Mouse (Mus musculus) heart, postnatal 10 days (tissue): ENCODE measurements around the gene Nmnat1. TPM values are rescaled to one million over a fixed set of nuclear protein-coding genes. Genes with fewer than 3 reads are reported as not detected.
"Not testable (repeated sequence)": the region's sequence is repeated elsewhere in the genome, so short reads cannot be mapped to it uniquely, and the experiment has no call there.

Experiments used
- DNase-seq, 2 experiments: peaks; one replicate each; pipeline ENCODE4 v3.0.0; 2021
- intact Hi-C: fragments of 180-260 bp; cut with DNase I; formaldehyde crosslinking; loops from one replicate; pipeline ENCODE4 v1.15.1; 2025
- total RNA-seq, 2 experiments: library from RNA; stranded (reverse); gene quantifications; 2 replicates each; pipeline ENCODE4 v1.2.3; 2021

Nmnat1 gene
- total RNA-seq, 2 experiments from 2014 or later: 20.0 to 20.5 TPM

DNA sequence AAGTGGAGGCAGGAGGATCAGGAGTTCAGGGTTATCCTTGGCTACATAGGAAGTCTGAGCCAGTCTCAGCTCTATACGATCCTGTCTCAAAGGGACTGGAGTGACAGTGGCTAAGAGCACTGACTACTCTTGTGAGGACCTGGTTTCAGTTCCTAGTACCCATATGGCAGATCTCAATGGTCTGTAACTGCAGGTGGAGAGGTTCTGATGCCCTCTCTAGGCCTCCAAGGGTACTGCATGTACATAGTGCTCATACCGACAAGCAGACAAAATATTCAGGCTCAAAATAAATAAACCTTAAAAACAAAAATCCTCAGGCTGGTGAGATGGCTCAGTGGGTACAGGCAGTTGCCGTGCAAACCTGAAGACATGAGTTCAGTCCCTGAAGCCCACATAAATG, 6.1 kb upstream of the Nmnat1 start:
- no peak for DNase-seq
- intact Hi-C loops: no loop called here

DNA sequence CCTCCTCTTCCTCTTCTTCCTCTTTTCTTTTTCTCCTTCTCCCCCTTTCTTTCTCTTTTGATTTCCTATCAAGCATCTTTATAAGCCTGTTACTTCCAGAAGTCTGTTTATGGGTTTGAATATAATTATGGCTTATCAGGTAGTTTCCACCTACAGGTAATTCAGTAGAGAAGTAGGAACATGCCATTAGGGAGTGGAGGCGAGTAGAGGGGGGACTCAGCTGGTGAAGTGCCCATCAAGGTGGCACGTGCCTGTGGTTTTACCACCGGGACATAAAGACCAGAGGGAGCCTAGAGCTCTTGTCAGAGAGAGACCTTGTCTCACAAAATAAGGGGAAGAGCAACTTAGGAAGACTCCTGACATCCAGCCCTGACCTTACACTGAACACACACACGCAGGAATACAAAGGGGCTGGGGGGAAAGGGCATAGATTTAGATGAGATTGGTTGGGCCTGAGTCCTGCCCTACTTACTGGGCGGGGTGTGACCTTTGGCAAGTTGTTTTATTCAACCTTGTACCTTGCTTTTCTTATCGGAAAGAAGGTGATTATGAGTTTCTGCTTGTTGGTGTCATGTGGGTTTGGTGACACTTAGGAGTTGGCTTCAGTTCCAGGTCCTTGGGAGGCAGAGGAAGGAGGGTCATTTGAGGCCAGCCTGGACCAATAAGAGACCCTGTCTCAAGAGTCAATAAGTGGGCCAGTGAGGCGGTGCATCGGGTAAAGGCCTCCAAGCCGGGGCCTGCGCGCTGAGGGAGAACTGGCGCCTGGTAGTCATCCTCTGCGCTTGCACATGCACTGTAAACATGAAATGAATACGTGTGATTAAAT, 4.6 kb upstream of the Nmnat1 start:
- intact Hi-C loops: loop anchor here (10.0 kb wide), 1 partner anchor 345 kb away; no protein-coding TSS in a partner anchor
- DNase-seq: peak; percentile 70 to 72

DNA sequence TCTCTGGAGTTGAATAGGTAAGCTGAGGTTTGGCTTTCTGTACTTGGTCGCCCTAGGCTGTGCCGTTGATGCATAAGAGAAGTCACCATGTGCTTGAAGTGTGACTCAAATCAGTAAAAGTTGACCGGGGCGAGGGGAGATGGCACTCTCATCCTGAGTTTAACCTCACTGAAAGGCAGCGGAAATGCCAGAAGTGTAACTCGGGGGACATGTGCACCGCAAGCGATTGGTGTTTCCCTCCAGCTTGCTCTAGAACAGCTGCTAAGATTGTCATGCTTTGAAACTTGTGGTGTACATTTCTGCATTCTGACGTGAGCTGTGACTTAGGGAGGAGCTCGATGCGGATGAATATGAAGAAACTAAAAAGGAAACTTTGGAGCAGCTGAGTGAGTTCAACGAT, 2.7 kb upstream of the Nmnat1 start:
- no peak for DNase-seq
- intact Hi-C loops: loop anchor here (10.0 kb wide), 1 partner anchor 343 kb away; no protein-coding TSS in a partner anchor

DNA sequence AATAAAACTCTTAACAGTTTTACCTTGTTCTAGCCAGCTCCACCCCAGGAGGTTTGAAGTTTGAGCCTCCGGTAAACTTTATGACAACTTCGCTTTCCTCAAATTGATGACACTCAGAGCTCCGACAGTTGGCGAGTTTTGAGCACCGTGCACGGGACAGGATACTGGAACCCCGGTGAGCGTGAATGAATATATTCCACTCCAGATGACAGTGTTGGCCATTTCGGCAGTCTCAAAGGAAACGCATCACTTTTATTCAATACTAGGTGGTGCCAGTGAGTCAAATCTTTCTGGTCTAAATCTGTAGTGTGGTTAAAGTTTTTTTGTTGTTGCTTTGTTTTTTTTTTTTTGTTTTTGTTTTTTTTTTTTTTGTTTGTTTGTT, 814 bp upstream of the Nmnat1 start:
- intact Hi-C loops: loop anchor here (1.0 to 10.0 kb wide), 2 partner anchors 57 to 341 kb away; no protein-coding TSS in a partner anchor
- peak; percentile 50 to 56 for DNase-seq

DNA sequence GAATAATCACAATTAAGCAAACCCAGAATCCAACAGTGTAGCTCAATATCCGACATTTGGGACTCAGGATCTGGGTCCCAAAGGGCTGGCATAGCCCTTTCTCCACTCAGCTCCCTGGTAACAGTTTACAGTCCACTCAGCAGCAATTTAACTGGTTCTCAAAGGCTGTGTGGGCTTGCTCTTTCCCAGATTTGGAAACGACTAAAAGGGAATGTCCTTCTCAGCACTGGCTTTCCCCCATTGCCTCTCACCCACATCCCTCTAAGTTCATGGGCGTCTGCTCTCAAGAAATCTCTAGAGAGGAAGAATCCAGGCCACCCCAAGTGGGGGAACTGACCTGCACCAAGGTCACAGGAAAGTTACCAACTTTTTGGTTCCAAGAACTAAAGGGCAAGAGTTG, 436 bp downstream of the Nmnat1 start:
- DNase-seq: no peak
- intact Hi-C loops: loop anchor here (5.0 to 10.0 kb wide), 2 partner anchors 67 to 340 kb away; no protein-coding TSS in a partner anchor

DNA sequence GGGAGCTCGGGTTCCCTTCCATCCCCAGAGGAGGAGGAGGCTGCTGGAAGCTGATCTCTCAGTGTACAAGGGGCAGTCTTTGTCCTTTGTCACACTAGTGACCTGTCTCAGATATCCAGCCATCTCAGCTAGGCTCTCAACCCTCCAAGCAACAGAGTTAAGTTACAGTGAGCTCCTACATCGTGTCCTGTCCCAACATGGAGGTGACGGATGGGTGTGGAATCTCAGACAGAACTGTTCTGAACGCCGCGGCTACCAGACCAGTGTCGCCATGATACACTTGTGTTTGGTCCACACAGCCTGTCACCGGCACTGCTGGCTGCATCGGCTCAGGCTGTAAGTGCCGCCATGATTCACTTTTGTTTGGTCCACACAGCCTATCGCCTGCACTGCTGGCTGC, 7.9 kb downstream of the Nmnat1 start, which contains the start of gene Tmem274:
Gene Tmem274 (plus strand): TSS at position 301 of the 400 bp plus-strand sequence.
- intact Hi-C loops: no loop called here

DNA sequence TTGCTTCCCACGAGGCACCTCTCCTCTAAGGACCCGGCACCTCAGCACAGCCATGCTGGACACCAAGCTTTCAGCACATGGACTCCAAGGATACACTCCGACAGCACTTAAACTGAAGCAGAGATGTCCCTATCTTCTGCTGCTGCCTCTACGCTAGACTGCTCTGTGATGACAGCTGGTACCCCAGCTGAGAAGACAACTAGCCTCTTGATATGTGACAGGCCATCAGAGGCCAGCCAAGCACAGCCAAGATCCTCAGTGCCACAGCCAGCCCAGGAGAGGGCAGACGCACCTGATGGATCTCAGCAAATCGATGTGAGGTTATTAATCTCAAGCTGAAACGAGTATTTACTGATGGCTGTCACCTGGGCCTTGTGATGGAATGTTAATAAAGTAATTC, 9.9 kb downstream of the Nmnat1 start:
- DNase-seq: no peak
- intact Hi-C loops: no loop called here

More for the DNA sequence above, 7.9 kb downstream of the Nmnat1 start, which contains the start of gene Tmem274:
- DNase-seq: no peak

DNA sequence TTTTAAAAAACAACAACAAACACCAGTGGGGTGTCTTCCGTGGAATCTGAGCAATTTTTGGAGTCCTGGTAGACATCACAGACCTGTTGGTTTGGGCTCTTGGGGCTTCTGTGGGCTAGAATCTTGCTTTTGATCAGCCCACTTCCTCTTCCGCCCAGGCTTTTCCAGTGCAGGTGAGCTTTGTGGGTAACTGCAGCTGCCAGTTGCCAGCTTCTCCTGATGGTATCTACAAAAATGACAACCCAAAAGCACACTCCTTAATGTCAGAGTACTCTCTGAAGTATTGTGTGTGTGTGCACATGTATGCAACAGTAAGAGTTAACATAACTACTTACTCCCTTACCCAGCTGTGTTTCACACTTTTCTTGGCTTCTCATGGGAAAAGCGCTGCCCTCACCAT, 15.4 kb downstream of the Nmnat1 start:
- DNase-seq: no peak
- intact Hi-C loops: no loop called here

DNA sequence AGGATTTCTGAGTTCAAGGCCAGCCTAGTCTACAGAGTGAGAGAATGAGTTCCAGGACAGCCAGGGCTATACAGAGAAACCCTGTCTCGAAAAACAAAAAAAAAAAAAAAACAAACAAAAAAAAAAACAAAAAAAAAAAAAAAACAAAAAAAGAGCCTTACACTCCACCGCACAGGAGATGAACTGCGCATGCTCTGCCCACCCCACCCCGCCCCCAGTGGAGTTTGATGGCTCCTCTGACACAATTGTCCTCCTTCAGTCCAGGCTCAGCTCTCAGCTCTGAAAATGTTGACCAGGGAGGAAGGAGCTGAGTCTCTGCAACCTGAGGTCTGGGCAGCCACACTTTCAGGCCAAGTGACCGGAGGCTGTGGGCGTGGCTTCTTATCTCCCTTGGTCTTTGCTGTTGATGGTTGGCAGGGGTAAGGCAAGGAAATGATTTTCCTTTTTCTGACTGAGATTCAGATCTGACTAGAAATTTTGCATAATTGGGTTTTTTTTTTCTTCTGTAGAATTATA, 21.5 kb downstream of the Nmnat1 start:
- intact Hi-C loops: no loop called here
- no peak for DNase-seq

DNA sequence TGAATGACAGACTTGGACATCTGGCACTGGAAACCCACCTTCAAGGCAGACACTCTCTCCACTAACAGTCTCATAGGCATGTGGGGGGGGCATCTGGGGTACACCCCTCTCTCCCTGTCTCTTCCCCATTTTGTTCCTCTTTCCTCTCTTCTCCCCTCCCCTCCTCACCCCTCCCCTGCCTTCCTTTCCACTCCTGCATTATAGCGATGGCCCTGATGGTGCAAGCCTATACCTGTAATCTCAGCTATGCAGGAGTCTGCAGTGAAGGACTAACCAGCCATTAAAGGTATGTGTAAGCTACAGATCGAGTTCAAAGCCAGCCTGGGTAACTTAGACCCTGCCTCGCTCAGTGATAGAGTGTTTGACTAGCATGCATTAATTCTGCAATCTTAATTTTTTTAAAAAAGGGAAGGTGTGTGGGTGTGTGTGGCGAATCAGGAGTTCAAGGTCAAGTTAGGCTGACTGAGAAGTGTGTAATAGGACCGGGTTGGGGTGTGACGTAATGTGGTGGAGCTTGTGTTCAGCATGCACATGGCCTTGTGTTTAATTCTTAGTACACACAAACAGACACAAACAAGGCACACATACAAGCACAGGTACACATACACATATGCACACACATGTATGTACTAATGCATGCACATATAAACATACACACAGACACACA, 22.6 kb downstream of the Nmnat1 start:
- DNase-seq: no peak
- intact Hi-C loops: no loop called here

DNA sequence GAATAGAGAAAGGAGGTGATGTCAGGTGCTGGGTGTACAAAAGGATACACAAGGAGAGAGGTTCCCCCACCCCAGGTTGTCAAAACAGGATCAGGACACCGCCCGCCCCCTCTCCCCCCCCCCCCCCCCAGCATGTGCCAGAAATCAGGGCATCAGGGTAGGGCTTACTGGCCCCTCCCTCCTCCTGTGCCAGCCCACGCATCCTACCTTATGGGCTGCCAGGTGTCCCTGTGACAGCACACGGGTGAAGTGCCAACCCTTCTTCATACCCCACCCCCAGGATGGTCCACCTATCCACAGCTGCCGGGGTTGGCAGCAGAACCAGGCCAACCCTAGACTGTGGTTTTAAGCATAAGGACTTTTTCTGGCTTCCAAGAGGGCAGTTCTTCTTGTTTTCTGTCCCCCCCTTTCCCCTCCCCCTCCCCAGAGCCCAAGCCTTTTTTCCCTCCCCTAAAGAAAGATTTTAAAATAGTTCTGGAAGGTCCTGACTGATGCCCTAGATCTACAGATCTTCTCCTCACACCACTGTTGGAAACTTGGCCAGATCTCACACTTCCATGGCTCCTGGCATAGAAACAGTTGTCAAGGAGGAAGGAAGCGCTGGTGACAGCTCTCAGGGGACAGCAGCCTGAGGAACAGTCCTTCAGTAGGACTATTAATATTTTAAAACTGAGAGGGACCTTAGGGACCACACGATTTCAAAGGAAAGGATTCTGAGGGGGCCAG, 23.3 kb downstream of the Nmnat1 start:
- intact Hi-C loops: no loop called here
- peak in 1 of 2 experiments; percentile 37 for DNase-seq

DNA sequence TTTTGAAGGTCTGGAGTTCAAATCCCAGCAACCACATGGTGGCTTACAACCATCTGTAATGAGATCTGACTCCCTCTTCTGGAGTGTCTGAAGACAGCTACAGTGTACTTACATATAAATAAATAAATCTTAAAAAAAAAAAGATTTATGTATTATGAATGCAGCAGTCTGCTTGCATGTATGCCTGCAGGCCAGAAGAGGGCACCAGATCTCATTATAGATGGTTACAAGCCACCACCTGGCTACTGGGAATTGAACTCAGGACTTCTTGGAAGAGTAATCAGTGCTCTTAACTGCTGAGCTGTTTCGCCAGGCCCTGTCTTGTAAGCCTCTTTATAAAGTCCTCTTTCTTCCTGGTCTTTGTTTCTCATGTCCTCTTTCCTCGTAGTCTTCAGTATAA, 24.5 kb downstream of the Nmnat1 start:
- DNase-seq, intact Hi-C loops: not testable (repeated sequence)

DNA sequence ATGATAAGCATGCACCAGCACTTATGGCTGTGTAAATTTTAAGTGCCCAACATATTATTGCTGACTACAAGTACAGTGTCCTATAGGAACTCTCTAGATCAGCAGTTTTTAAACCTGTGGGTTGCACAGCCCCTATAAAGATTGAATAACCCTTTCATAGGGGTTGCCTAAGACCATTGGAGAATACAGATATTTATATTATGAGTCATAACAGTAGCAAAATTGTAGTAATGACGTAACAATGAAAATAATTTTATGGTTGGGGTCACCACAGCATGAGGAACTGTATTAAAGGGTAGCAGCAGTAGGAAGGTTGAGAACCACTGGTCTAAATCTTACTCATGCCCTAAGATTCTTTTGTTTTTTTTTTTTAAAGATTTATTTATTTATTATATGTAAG, 25.6 kb downstream of the Nmnat1 start:
- no peak for DNase-seq
- intact Hi-C loops: no loop called here

DNA sequence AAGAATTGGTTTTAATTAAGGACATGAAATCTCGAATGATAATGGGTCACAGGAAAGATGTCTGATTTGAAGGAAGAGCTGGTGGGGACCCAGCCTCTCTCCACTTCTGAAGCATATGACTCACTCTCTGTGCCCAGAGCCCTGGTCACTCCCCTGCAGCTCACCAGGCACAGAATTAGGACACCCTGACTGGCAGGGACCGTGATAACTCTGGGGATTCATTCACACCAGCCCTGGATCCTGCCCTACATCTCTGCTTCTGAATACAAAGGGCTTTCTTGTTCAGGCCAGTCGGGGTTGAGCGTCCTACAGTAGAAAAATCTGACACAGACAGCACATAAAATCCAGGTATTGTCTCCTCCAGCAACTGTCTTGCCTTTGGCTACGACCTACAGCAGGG, 26.5 kb downstream of the Nmnat1 start:
- intact Hi-C loops: no loop called here
- DNase-seq: no peak

DNA sequence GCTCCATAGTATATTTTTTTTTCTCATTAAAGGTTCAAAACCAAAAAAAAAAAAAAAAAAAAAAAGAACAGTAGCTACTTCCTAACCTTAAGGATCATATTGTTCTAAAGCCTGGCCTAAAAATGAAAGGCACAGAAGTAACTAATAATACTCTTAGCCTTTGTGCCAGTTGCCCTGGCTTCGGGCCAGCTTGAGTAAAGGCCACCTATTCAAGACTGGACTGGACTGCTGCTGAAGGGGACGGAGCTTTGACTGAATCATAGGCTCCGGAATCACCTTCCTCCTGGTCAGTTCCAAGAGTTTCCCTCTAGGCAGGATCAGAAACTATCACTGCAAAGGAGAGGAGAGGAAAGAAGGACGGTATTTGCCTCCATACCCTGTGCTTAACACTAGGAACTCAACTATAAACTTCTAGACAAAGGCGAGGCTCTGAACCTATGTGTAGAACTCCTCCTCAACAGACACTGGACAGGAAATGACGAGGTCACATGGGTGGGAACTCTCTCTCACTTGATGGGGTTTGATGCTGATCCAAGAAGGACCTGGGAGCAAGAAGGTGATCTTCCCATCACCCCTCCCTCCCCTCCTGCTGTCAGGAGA, 27.1 kb downstream of the Nmnat1 start:
- intact Hi-C loops: no loop called here
- DNase-seq: peak; percentile 77

DNA sequence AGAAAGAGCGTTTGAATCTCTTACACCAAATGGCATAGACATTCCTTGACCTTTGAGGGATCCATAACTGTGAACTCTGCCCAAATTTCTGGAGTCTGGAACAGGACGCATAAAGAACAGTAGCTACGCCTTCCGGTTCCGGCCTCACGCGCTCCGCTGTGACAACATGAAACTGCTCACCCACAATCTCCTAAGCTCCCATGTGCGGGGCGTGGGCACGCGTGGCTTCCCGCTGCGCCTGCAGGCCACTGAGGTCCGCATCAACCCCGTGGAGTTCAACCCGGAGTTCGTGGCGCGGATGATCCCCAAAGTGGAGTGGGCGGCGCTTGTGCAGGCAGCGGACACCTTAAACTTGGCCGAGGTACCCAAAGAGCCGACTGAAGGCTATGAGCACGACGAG, 27.8 kb downstream of the Nmnat1 start:
- intact Hi-C loops, DNase-seq: not testable (repeated sequence)

DNA sequence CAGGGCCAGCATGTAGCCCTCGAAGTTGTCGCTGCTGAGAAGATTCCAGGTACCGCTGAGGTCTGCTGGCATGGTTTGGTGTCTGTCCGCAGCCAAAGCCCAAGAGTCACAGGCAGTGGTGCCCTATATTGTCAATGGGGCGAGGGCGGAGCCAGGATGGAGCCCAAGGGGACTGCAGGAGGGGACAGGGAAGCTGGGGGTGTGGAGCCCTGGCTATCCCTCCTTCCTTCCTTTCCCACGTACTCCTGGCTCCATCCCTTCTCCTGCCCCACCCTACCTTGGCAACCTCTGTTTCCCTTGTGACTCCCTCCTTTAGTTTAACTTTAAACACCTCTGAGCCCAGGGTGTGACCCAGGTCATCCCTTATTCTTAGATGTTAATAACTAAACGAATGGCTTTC, 30.1 kb downstream of the Nmnat1 start, which contains the start of gene Rbp7:
Gene Rbp7 (minus strand): TSS at position 100 of the 400 bp plus-strand sequence.
- intact Hi-C loops: no loop called here
- DNase-seq: no peak

DNA sequence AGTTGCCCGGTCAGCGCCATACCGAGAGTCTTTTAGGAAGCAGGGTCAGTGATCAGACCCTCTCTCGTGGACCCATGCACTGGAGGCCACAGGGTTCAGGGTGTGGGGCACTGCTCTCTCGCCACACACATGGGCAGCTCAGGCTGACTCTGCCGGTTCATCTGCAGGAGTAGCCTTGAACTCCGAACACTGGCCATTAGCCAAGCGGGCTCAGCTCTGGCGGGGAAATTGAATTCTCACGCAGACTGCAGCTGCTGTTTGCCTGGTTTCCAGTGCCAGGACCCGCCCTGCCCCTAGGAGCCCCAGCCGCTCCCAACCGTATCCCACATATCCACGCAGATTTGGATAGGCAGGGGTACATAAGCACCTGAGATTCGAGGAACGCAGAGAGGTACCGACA, 30.7 kb downstream of the Nmnat1 start:
- intact Hi-C loops: no loop called here
- no peak for DNase-seq

DNA sequence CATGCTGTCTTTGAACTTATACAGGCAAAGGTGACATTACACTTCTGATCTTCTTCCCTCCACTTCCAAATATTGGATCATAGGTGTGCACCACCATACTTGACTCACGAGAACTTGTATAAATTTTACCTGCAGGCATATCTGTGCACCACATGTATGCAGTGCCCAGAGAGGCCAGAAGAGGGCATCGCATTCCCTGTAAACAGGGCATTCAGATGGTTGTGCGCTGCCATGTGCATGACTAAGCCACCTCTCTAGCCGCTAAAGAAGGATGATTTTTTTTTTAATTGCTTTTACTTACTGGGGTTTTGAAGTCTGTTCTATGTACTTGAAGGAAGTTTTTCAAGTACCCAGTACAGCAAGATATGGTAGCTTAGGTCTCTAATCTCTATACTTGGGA, 31.3 kb downstream of the Nmnat1 start:
- DNase-seq: peak; percentile 48 to 64
- intact Hi-C loops: no loop called here

DNA sequence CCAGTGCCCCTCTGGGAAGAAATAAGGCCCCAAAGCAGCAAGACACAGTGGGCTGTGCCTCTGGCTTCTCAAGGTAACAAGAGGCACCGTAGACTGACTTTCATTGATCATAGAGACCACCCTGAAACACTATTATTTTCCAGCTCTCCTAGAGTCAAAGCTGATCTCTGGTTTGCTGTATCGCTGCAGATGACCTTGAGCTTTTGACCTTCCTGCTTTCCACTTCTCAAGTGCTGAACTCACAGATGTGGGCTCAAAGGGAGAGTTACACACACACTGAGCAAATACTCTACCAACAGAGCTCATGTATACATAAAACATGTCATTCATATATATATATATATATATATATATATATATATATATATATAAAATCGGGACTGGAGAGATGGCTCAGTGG, 34.4 kb downstream of the Nmnat1 start:
- DNase-seq: no peak
- intact Hi-C loops: no loop called here
